Mouse (Mus musculus) neural tube, embryonic 15.5 days (tissue): Measurements from ENCODE around the gene Kcnh2. TPM values are rescaled to one million over a fixed set of nuclear protein-coding genes. Genes with fewer than 3 reads are reported as not detected.

Source experiments
- polyA plus RNA-seq: library from polyadenylated mRNA; unstranded; fragments of >200 nt; fragmentation: Nextera tagmentation; extraction: Ambion mirVana; gene quantifications from 2 replicates; pipeline ENCODE4 v1.2.1, GENCODE M21; 2015

The Kcnh2 gene
- polyA plus RNA-seq, 1 experiment from 2014 or later, result 18.2 TPM

Other genes starting within 250 kb of the Kcnh2 start
- 14.1 and 15.3 TPM in 2 replicates for gene Nupl2, start 186.6 kb downstream of the Kcnh2 start, polyA plus RNA-seq
- 9.3 and 10.6 TPM in 2 replicates for gene Nos3, start 13.2 kb upstream of the Kcnh2 start, polyA plus RNA-seq
- gene Atg9b, start 40.5 kb upstream of the Kcnh2 start, polyA plus RNA-seq, result 4.0 and 4.8 TPM in 2 replicates
- 49.4 and 52.2 TPM in 2 replicates for gene Abcb8, start 42.1 kb upstream of the Kcnh2 start, polyA plus RNA-seq
- gene Asic3, start 61.8 kb upstream of the Kcnh2 start, polyA plus RNA-seq, result 1.6 and 2.4 TPM in 2 replicates
- gene Cdk5, start 71.9 kb upstream of the Kcnh2 start, polyA plus RNA-seq, result 113 and 133 TPM in 2 replicates
- gene Slc4a2, start 72.2 kb upstream of the Kcnh2 start, polyA plus RNA-seq, result 15.3 and 19.1 TPM in 2 replicates
- 111 TPM in 2 replicates for gene Fastk, start 93.7 kb upstream of the Kcnh2 start, polyA plus RNA-seq
- gene Tmub1, start 96.2 kb upstream of the Kcnh2 start, polyA plus RNA-seq, result 54.8 and 62.8 TPM in 2 replicates
- 60.2 and 101 TPM in 2 replicates for gene Agap3, start 100.6 kb upstream of the Kcnh2 start, polyA plus RNA-seq
- gene Gbx1, start 175.6 kb upstream of the Kcnh2 start, polyA plus RNA-seq, result 5.9 and 13.7 TPM in 2 replicates
- gene Asb10, start 189.4 kb upstream of the Kcnh2 start, polyA plus RNA-seq, result 0.40 and 0.87 TPM in 2 replicates
- gene 4931409K22Rik, start 205.2 kb upstream of the Kcnh2 start, polyA plus RNA-seq, result 0.24 and 0.26 TPM in 2 replicates
- 82.8 and 93.1 TPM in 2 replicates for gene Abcf2, start 225.9 kb upstream of the Kcnh2 start, polyA plus RNA-seq
- gene Chpf2, start 235.1 kb upstream of the Kcnh2 start, polyA plus RNA-seq, result 19.3 and 21.2 TPM in 2 replicates